Mouse (Mus musculus): ENCODE measurements around the gene Itih3.

The Itih3 gene

GRCm38 (mm10) chr14:30861421-30862125 lies 62.0 kb downstream of the Itih3 start:
- DNase-seq (ENCODE audit: low spot score) = no peak
